In the genomic region with DNA sequence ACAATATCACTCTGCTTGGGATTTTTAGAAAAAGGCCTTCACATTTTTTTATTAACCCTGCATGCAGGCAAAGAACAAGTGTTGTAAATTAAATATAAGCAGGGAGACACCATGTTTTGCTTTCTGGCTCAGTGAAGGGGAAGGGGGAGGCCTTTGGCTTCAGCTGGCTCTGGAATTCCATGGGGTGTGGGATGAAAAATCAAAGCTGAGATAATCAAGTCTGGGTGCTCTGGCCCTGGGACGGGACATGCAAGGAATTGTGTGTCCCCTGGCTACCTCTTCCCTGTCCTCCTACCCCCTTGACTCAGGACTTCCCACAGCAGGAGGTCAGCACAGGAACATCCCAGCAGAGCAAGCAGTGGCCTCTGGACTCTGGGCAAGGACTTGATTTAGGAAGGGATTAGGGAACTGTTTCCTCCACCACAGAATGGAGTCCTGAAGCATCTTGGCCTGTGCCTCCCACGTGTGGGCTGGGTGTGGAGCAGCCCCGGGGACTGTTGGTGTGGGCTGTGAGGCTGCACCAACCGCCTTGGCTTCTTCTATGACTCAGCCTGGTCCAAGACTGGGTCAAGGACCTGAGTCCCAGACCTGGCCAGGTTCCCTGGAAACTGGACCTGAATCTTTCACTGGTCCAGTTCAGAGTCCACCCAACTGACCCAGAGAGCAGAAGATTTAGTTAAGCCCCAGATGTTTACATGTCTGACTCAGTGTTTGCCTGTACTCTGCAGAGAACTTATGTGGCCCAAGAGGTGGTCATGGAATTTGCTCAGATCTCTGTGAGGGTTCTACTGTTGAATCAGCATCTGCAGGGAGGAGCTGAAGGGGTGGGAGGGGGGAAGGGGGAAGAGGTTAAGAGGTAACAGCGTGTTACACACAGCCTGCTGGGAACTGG, we compare ENCODE assay signal across 9 mouse cellular contexts.
DNase-seq lines count a peak whose midpoint lies in the region; ATAC-seq lines count a peak whose summit lies in the region.
"Had no signal": no experiment of that assay in that cellular context is flagged by ENCODE, and none has a peak within 500 bp of the region (broad histone marks: within the 10 kb centered on the region; RNA-seq: fewer than 3 reads in every experiment).

No protein-coding gene starts in this region.

- H3K4me1 ChIP-seq in heart, embryonic 16.5 days (ENCODE audit: control insufficient read depth, insufficient read depth, low read length), result 0 out of 2 replicates have a peak, but pooled peaks cover 7% of the 10 kb centered on the region
- H3K4me1 ChIP-seq in kidney, embryonic 14.5 days (ENCODE audit: control insufficient read depth, insufficient read depth, low read length), result peaks cover 17% of the 10 kb centered on the region

- no peak for ATAC-seq in heart, embryonic 16.5 days (replicated peaks; ENCODE audit: extremely low read depth, insufficient read depth, low FRiP score)
- ATAC-seq in kidney, embryonic 14.5 days (ENCODE audit: low FRiP score, low TSS enrichment), result peak; percentile 83
- no peak for ATAC-seq in megakaryocyte, adult 5-6 weeks (ENCODE audit: poor library complexity, severe bottlenecking)

- H3K36me3 ChIP-seq in heart, embryonic 16.5 days (ENCODE audit: control insufficient read depth, insufficient read depth), result no peaks in the 10 kb centered on the region
- no peaks in the 10 kb centered on the region for H3K36me3 ChIP-seq in kidney, embryonic 14.5 days (ENCODE audit: control insufficient read depth, insufficient read depth, low read length)

- H3K27ac ChIP-seq in heart, embryonic 16.5 days (ENCODE audit: low read length), result 0 out of 2 replicates have a peak overlapping the region, but pooled peaks have one; percentile 6
- peak overlapping the region; percentile 77 for H3K27ac ChIP-seq in kidney, embryonic 14.5 days (ENCODE audit: low read depth, low read length)

- H3K9me3 ChIP-seq in heart, embryonic 16.5 days (replicated peaks; ENCODE audit: control insufficient read depth, low read length), result no peaks in the 10 kb centered on the region; the same call in 1 of the 2 replicates
- no peaks in the 10 kb centered on the region; the same call in 1 of the 2 replicates for H3K9me3 ChIP-seq in kidney, embryonic 14.5 days (ENCODE audit: control insufficient read depth, low read length)

- H3K27me3 ChIP-seq in heart, embryonic 16.5 days (ENCODE audit: control insufficient read depth, insufficient read depth, low read length), result no peaks in the 10 kb centered on the region
- no peaks in the 10 kb centered on the region for H3K27me3 ChIP-seq in kidney, embryonic 14.5 days (ENCODE audit: control insufficient read depth, insufficient read depth, low read length)

- no peak overlapping the region for H3K4me3 ChIP-seq in heart, embryonic 16.5 days (ENCODE audit: low read length)
- no peak overlapping the region for H3K4me3 ChIP-seq in kidney, embryonic 14.5 days (ENCODE audit: low read length)

- H3K4me2 ChIP-seq in heart, embryonic 16.5 days (ENCODE audit: low read depth, low read length), result no peak overlapping the region
- H3K4me2 ChIP-seq in kidney, embryonic 14.5 days (replicated peaks; ENCODE audit: low read depth, low read length), result no peak overlapping the region

- no peak for DNase-seq in heart, postnatal 10 days
- peak; percentile 64 for DNase-seq in adrenal gland, postnatal 25 days
- DNase-seq in ovary, adult 18-20 months (ENCODE audit: low spot score), result peak; percentile 73
- no peak for DNase-seq in embryo, embryonic 10.5 days (ENCODE audit: low spot score)
- no peak for DNase-seq in retina, embryonic 14.5 days (ENCODE audit: low spot score)
- DNase-seq: cerebellum, adult 18-20 months had no signal

- H3K9ac ChIP-seq in heart, embryonic 16.5 days (ENCODE audit: low read length), result no peak overlapping the region
- H3K9ac ChIP-seq in kidney, embryonic 14.5 days (ENCODE audit: low read depth, low read length), result no peak overlapping the region

- WGBS in heart, embryonic 16.5 days, result 32% methylated on average over 5 of the region's 5 CpGs
- 23% methylated on average over 5 of the region's 5 CpGs for WGBS in kidney, embryonic 14.5 days

- intact Hi-C loops in heart, postnatal 10 days (cut with DNase I), result no loop called here

Comparison
In these comparisons a context has a peak if more than half of its experiments do, and no peak if none do; other contexts are left out.
1. DNase-seq: peak in adrenal gland, postnatal 25 days (single experiment) and ovary, adult 18-20 months (single experiment); none in heart, postnatal 10 days (0 of 2), embryo, embryonic 10.5 days (single experiment) and retina, embryonic 14.5 days (single experiment).